Mouse (Mus musculus): ENCODE results near the gene Eddm3b. TPM values are rescaled to one million over a fixed set of nuclear protein-coding genes. Genes with fewer than 3 reads are reported as not detected.
"Not testable (repeated sequence)": the region's sequence is repeated elsewhere in the genome, so short reads cannot be mapped to it uniquely, and the experiment has no call there.

Gene Eddm3b
- total RNA-seq, 2 experiments from 2014 or later: not detected

GRCm38 (mm10) chr14:51142119-51142518, 27.9 kb downstream of the Eddm3b start:
- intact Hi-C loops (cut with DNase I): no loop called here
- DNase-seq: no peak

GRCm38 (mm10) chr14:51142568-51142967, 28.3 kb downstream of the Eddm3b start:
- DNase-seq: no peak
- intact Hi-C loops (cut with DNase I): no loop called here

GRCm38 (mm10) chr14:51143287-51143686, 29.1 kb downstream of the Eddm3b start:
- intact Hi-C loops (cut with DNase I): no loop called here
- DNase-seq: peak; percentile 3

GRCm38 (mm10) chr14:51143937-51144336, 29.7 kb downstream of the Eddm3b start:
- DNase-seq: no peak
- intact Hi-C loops (cut with DNase I): no loop called here

- no peak for DNase-seq
- intact Hi-C loops (cut with DNase I): no loop called here
Measured at GRCm38 (mm10) chr14:51144451-51144850, 30.2 kb downstream of the Eddm3b start.

- peak; percentile 5 for DNase-seq
- intact Hi-C loops (cut with DNase I): no loop called here
Measured at GRCm38 (mm10) chr14:51145521-51145920, 31.3 kb downstream of the Eddm3b start.

GRCm38 (mm10) chr14:51146685-51147084, 32.5 kb downstream of the Eddm3b start, which contains the start of gene Rnase1:
TSS of gene Rnase1 (minus strand) at chr14:51146785.
- DNase-seq: no peak
- intact Hi-C loops (cut with DNase I): no loop called here

- no peak for DNase-seq
- intact Hi-C loops (cut with DNase I): no loop called here
Measured at GRCm38 (mm10) chr14:51148006-51148405, 33.8 kb downstream of the Eddm3b start.

GRCm38 (mm10) chr14:51149164-51149563, 34.9 kb downstream of the Eddm3b start:
- intact Hi-C loops (cut with DNase I): no loop called here

GRCm38 (mm10) chr14:51150206-51150831, 36.1 kb downstream of the Eddm3b start:
- DNase-seq: no peak
- intact Hi-C loops (cut with DNase I): no loop called here

More at GRCm38 (mm10) chr14:51149164-51149563, 34.9 kb downstream of the Eddm3b start:
- no peak for DNase-seq

- intact Hi-C loops (cut with DNase I): no loop called here
- no peak for DNase-seq
Measured at GRCm38 (mm10) chr14:51152249-51152870, 38.1 kb downstream of the Eddm3b start.

- intact Hi-C loops (cut with DNase I): no loop called here
- no peak for DNase-seq
Measured at GRCm38 (mm10) chr14:51156056-51156735, 42.0 kb downstream of the Eddm3b start.

- DNase-seq: no peak
Measured at GRCm38 (mm10) chr14:51156736-51157068, 42.5 kb downstream of the Eddm3b start.

GRCm38 (mm10) chr14:51157072-51157471, 42.8 kb downstream of the Eddm3b start:
- intact Hi-C loops (cut with DNase I): no loop called here
- no peak for DNase-seq

More at GRCm38 (mm10) chr14:51156736-51157068, 42.5 kb downstream of the Eddm3b start:
- intact Hi-C loops (cut with DNase I): no loop called here

GRCm38 (mm10) chr14:51161976-51162375, 47.8 kb downstream of the Eddm3b start, which contains the start of gene Rnase2b:
TSS of gene Rnase2b (plus strand) at chr14:51162260.
- intact Hi-C loops (cut with DNase I); DNase-seq: not testable (repeated sequence)

- not testable (repeated sequence) for DNase-seq
Measured at GRCm38 (mm10) chr14:51163323-51163722, 49.1 kb downstream of the Eddm3b start.

GRCm38 (mm10) chr14:51165435-51165834, 51.2 kb downstream of the Eddm3b start:
- intact Hi-C loops (cut with DNase I): no loop called here
- no peak for DNase-seq

More at GRCm38 (mm10) chr14:51163323-51163722, 49.1 kb downstream of the Eddm3b start:
- intact Hi-C loops (cut with DNase I): not testable (repeated sequence)

- no peak for DNase-seq
- intact Hi-C loops (cut with DNase I): no loop called here
Measured at GRCm38 (mm10) chr14:51166068-51166467, 51.8 kb downstream of the Eddm3b start.

Measured in left cerebral cortex, postnatal 4 days (tissue).